Mouse (Mus musculus) CD4-positive, CD25-positive, alpha-beta regulatory T cell, adult 9 weeks (primary cell): ENCODE results near the gene Hsp90ab1. TPM values are rescaled to one million over a fixed set of nuclear protein-coding genes. Genes with fewer than 3 reads are reported as not detected.

Experiments
- polyA plus RNA-seq: library from polyadenylated mRNA; unstranded; fragments of 100-300 nt; shearing (Covaris generic); gene quantifications from one replicate; pipeline ENCODE4 v1.2.1, GENCODE M21; 2017

Gene Hsp90ab1
- polyA plus RNA-seq = 820 TPM

GRCm38 (mm10) chr17:45573087-45573779, at the start of gene Hsp90ab1:
Hsp90ab1 (minus strand) TSS chr17:45573271.

GRCm38 (mm10) chr17:45601877-45602304, 28.8 kb upstream of the Hsp90ab1 start, which contains the start of gene Mymx:
Mymx (minus strand) TSS chr17:45602102.

DNA sequence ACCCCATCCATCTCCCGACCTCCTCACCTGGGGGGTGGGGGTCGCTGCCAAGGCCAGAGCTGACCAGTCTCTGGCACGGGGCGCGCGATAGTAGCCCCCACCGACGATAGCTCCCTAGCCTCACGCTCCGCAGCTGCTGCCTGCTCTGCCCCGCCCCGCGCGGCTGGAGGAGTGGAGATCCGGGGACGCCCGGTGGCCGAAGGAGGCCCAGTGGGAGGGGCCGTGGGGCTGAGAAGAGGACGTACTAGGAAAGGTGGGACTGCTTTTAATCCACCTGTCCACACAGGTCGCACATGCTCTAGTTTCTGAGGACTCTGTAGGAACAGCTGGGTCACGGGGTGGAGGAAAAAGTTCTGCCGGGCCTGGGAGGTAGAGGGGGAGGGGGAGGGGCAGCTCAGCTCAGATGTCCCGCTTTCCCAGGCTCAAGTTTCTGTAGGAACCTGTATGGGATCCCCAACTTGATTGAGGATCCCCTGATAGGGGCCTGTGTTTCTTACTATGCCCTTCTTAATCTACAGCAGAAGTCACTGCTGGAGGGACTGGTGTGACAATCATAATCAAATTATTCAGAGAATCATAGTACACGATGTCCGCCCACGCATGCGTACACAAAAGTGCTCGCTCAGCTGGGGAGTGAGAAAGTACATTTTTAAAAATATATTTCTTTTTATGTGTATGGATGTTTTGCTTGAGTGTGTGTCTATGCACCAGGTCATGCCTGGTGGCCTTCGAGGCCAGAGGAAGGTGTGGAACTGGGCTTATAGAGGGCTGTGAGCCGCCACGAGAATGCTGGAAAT, 26.6 kb upstream of the Hsp90ab1 start, which contains the start of gene Slc29a1:
TSS of gene Slc29a1 (minus strand) at position 161 of the 797 bp plus-strand sequence.

GRCm38 (mm10) chr17:45563655-45564530, 9.2 kb downstream of the Hsp90ab1 start, which contains the start of gene Slc35b2:
Slc35b2 (plus strand) TSS chr17:45563874.

GRCm38 (mm10) chr17:45555452-45556106, 17.5 kb downstream of the Hsp90ab1 start, which contains the start of gene Nfkbie:
Nfkbie (plus strand) TSS chr17:45555703.

DNA sequence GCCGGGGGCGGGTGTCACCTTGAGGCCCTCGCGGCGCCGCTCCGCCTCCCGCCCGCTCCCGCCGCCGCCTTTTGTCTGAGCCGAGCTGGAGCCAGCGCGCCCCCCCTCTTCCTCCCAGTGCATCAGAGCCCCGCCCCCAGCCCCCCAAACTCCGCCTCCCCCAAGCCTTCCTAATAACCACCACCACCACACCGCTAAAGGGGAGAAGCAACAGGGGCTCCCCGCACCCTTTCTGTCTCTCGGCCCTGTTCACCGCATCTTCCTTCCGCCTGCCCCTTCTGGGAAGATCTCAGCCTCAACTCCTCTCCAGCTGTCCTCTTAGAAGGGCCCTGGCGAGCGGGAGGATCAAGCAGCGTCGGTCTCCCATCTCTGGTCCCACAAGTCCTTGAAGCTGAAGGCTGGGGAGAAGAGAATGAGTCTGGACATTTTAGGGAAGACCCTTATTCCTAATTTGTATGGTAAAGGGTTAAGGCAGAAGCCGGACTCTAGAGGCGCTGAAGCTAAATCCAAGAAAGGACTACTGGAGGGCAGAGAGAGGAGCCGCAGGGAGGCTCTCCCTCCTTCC, 23.4 kb downstream of the Hsp90ab1 start, which contains the start of gene Tmem151b:
TSS of gene Tmem151b (minus strand) at position 61 of the 565 bp plus-strand sequence.

DNA sequence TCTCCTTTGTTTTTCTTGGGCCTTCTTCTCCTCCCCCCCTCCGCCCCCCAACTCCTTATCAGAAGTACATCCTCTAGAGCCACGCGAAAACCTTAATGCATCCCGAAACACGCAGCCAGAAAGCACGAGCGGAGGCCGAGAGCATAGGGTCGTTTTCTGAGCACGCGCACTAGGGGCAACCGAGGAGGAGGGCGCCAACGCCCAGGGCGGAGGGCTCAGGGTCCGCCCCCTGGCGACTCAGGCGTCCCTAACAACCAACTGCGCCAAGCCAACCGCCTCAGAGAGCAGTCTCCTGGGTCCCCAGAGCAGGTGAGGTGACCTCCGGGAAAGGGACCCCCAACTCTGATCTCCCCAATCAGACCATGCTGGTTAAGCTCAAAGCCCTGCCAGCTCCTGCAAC, 49.8 kb downstream of the Hsp90ab1 start, which contains the start of gene Tcte1:
TSS of gene Tcte1 (plus strand) at position 172 of the 400 bp plus-strand sequence.

Other genes with a start within 250 kb of the Hsp90ab1 start
- 97.2 TPM for gene Cdc5l, start 139.5 kb downstream of the Hsp90ab1 start, polyA plus RNA-seq
- gene Spats1, start 97.9 kb downstream of the Hsp90ab1 start, polyA plus RNA-seq = 0.58 TPM
- 9.1 TPM for gene Aars2, start 66.4 kb downstream of the Hsp90ab1 start, polyA plus RNA-seq
- not detected for gene Tcte1, start 49.8 kb downstream of the Hsp90ab1 start, polyA plus RNA-seq
- gene Tmem151b, start 23.6 kb downstream of the Hsp90ab1 start, polyA plus RNA-seq = 0.05 TPM
- 83.8 TPM for gene Nfkbie, start 17.6 kb downstream of the Hsp90ab1 start, polyA plus RNA-seq
- gene Slc35b2, start 9.4 kb downstream of the Hsp90ab1 start, polyA plus RNA-seq = 91.4 TPM
- gene Slc29a1, start 26.3 kb upstream of the Hsp90ab1 start, polyA plus RNA-seq = 150 TPM
- not detected for gene Mymx, start 28.8 kb upstream of the Hsp90ab1 start, polyA plus RNA-seq
- 2.2 TPM for gene Capn11, start 86.1 kb upstream of the Hsp90ab1 start, polyA plus RNA-seq
- 99.8 TPM for gene Mrpl14, start 113.1 kb upstream of the Hsp90ab1 start, polyA plus RNA-seq
- gene Tmem63b, start 113.6 kb upstream of the Hsp90ab1 start, polyA plus RNA-seq = 12.0 TPM
- not detected for gene 1600014C23Rik, start 160.6 kb upstream of the Hsp90ab1 start, polyA plus RNA-seq